Mouse (Mus musculus): ENCODE results near the gene Olfr155. TPM values are rescaled to one million over a fixed set of nuclear protein-coding genes. Genes with fewer than 3 reads are reported as not detected.

Olfr155 gene
- polyA plus RNA-seq, 1 experiment from 2014 or later = not detected

GRCm38 (mm10) chr4:43903690-43904089 lies 52.3 kb downstream of the Olfr155 start:
- H3K4me3 ChIP-seq = no peak overlapping the region
- no peak for ATAC-seq (ENCODE audit: low FRiP score)
- no peaks in the 10 kb centered on the region for H3K9me3 ChIP-seq (replicated peaks)
- 0 out of 2 replicates have a peak, but pooled peaks cover 4% of the 10 kb centered on the region for H3K4me1 ChIP-seq
- no peaks in the 10 kb centered on the region for H3K27me3 ChIP-seq
- H3K4me2 ChIP-seq (replicated peaks) = no peak overlapping the region
- peaks cover 30% of the 10 kb centered on the region for H3K36me3 ChIP-seq
- H3K9ac ChIP-seq = no peak overlapping the region
- 81% methylated on average over 7 of the region's 7 CpGs for WGBS
- no peak overlapping the region for H3K27ac ChIP-seq

- Histone ChIP-seq H3K27ac (no peak overlapping the region), H3K9ac (no peak overlapping the region), H3K4me3 (no peak overlapping the region), H3K9me3 (replicated peaks) (no peaks in the 10 kb centered on the region), H3K36me3 (peaks cover 29% of the 10 kb centered on the region), H3K4me1 (0 out of 2 replicates have a peak, but pooled peaks cover 4% of the 10 kb centered on the region), H3K4me2 (replicated peaks) (no peak overlapping the region), H3K27me3 (no peaks in the 10 kb centered on the region)
- 39% methylated on average over 6 of the region's 6 CpGs for WGBS
- ATAC-seq (ENCODE audit: low FRiP score) = no peak
These were observed 55.1 kb downstream of the Olfr155 start for GRCm38 (mm10) chr4:43906443-43906842.

Other genes starting within 250 kb of the Olfr155 start
- gene Npr2, start 219.6 kb upstream of the Olfr155 start, polyA plus RNA-seq (2016; fragmentation: Nextera tagmentation; extraction: Ambion mirVana) = 30.7 and 31.8 TPM in 2 replicates
- 7.1 and 7.2 TPM in 2 replicates for gene Spag8, start 198.0 kb upstream of the Olfr155 start, polyA plus RNA-seq (2016; fragmentation: Nextera tagmentation; extraction: Ambion mirVana)
- gene Hint2, start 195.1 kb upstream of the Olfr155 start, polyA plus RNA-seq (2016; fragmentation: Nextera tagmentation; extraction: Ambion mirVana) = 72.7 and 78.3 TPM in 2 replicates
- gene Tmem8b, start 182.6 kb upstream of the Olfr155 start, polyA plus RNA-seq (2016; fragmentation: Nextera tagmentation; extraction: Ambion mirVana) = 13.7 and 14.4 TPM in 2 replicates
- gene Fam221b, start 182.4 kb upstream of the Olfr155 start, polyA plus RNA-seq (2016; fragmentation: Nextera tagmentation; extraction: Ambion mirVana) = 3.1 and 3.8 TPM in 2 replicates
- not detected in 2 replicates for gene Olfr70, start 150.8 kb upstream of the Olfr155 start, polyA plus RNA-seq (2016; fragmentation: Nextera tagmentation; extraction: Ambion mirVana)
- gene Olfr71, start 141.3 kb upstream of the Olfr155 start, polyA plus RNA-seq (2016; fragmentation: Nextera tagmentation; extraction: Ambion mirVana) = not detected in 2 replicates
- gene Hrct1, start 124.4 kb upstream of the Olfr155 start, polyA plus RNA-seq (2016; fragmentation: Nextera tagmentation; extraction: Ambion mirVana) = 0.21 and 0.28 TPM in 2 replicates
- 0.05 and 0.13 TPM in 2 replicates for gene Spaar, start 121.5 kb upstream of the Olfr155 start, polyA plus RNA-seq (2016; fragmentation: Nextera tagmentation; extraction: Ambion mirVana)
- gene Olfr159, start 80.6 kb upstream of the Olfr155 start, polyA plus RNA-seq (2016; fragmentation: Nextera tagmentation; extraction: Ambion mirVana) = not detected in 2 replicates
- not detected in 2 replicates for gene Olfr156, start 27.7 kb upstream of the Olfr155 start, polyA plus RNA-seq (2016; fragmentation: Nextera tagmentation; extraction: Ambion mirVana)
- gene Olfr157, start 11.4 kb upstream of the Olfr155 start, polyA plus RNA-seq (2016; fragmentation: Nextera tagmentation; extraction: Ambion mirVana) = not detected in 2 replicates
- gene Reck, start 24.0 kb downstream of the Olfr155 start, polyA plus RNA-seq (2016; fragmentation: Nextera tagmentation; extraction: Ambion mirVana) = 20.1 and 21.9 TPM in 2 replicates
- 94.2 and 104 TPM in 2 replicates for gene Glipr2, start 105.8 kb downstream of the Olfr155 start, polyA plus RNA-seq (2016; fragmentation: Nextera tagmentation; extraction: Ambion mirVana)
- gene Ccin, start 131.9 kb downstream of the Olfr155 start, polyA plus RNA-seq (2016; fragmentation: Nextera tagmentation; extraction: Ambion mirVana) = not detected in 2 replicates
- gene Clta, start 152.9 kb downstream of the Olfr155 start, polyA plus RNA-seq (2016; fragmentation: Nextera tagmentation; extraction: Ambion mirVana) = 266 and 282 TPM in 2 replicates
- gene Gne, start 232.6 kb downstream of the Olfr155 start, polyA plus RNA-seq (2016; fragmentation: Nextera tagmentation; extraction: Ambion mirVana) = 24.6 and 28.2 TPM in 2 replicates

All from hindbrain, embryonic 12.5 days (tissue).